In the genomic region with DNA sequence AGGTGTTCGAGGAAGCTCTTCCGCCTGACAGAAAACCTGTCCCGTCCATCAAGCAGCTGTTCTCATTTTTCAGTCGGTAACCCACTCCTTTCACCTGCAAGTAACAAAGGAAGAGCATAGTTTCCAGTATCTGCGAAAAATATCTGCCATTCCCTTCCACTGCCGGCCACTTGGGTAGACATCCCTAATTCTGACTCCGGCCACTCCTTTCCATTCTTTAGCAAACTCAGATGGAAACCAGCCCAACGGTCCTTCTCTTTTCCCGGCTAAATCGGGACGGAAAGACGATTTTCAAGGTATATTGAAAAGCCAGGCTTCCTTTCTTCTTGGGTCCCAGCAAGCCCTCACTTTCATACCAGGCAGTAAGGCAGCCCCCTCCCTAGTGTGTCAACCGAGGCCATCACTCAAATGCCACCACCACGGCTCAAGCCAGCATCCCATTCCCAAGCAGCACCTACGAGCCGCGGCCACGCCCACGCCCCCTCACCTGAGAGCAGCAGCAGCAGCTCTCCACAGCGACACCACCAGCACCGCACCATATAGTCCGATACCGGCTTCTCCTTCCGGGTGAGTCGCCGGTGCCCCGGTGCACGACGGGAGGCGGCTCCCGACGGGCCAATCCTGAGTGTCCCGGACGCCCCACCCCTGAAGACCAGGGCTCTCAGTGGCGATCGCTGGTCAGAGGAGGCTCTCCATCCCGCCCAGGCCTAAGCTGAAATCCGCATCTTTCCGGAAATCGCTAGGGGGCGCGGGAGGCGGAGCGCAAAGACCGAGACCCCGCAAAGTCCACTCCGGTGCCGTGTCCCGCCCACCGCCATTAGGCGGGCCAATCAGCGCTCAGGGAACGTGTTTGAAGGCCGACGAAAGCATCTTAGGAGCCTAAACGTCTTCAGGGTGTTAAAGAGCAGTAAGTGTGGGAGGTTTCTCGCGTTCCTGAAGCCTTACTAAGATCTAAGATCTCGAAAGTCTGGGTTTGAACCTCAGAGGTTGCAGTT, we compare ENCODE assay signal across 8 mouse cellular contexts. TPM values are rescaled to one million over a fixed set of nuclear protein-coding genes. Genes with fewer than 3 reads are reported as not detected.
DNase-seq lines count a peak whose midpoint lies in the region; ATAC-seq and TF ChIP-seq lines count a peak whose summit lies in the region.

A gene (minus strand): TSS at position 592 of the 995 bp plus-strand sequence.

- 3% methylated on average over 59 of the region's 59 CpGs for WGBS in bone marrow, adult 2 months
- WGBS in embryonic facial prominence, embryonic 15.5 days, result 1% methylated on average over 59 of the region's 59 CpGs
- WGBS in limb, embryonic 14.5 days, result 1% methylated on average over 58 of the region's 59 CpGs
- 2% methylated on average over 52 of the region's 59 CpGs for WGBS in midbrain, postnatal 0 days

- peak; percentile 94 for TF ChIP-seq POLR2A in bone marrow, adult 2 months (IDR thresholded peaks at IDR 0.05; ENCODE audit: borderline replicate concordance, control insufficient read depth, low read depth, low read length)
- peak; percentile 72; the same call in 1 of the 2 replicates for TF ChIP-seq POLR2A in limb, embryonic 14.5 days (IDR thresholded peaks at IDR 0.05; ENCODE audit: borderline replicate concordance, extremely low read depth, insufficient read depth, insufficient read length)

- peaks cover 7% of the 10 kb centered on the region; the same call in 1 of the 2 replicates for H3K36me3 ChIP-seq in embryonic facial prominence, embryonic 15.5 days
- H3K36me3 ChIP-seq in limb, embryonic 14.5 days (ENCODE audit: control insufficient read depth, insufficient read depth, low read length), result peaks cover 14% of the 10 kb centered on the region
- H3K36me3 ChIP-seq in midbrain, postnatal 0 days (ENCODE audit: insufficient read depth, low read length), result peaks cover 10% of the 10 kb centered on the region

- H3K4me1 ChIP-seq in bone marrow, adult 2 months (ENCODE audit: control insufficient read depth, insufficient read depth, low read length), result no peaks in the 10 kb centered on the region; the same call in 1 of the 2 replicates
- H3K4me1 ChIP-seq in embryonic facial prominence, embryonic 15.5 days, result peaks cover 11% of the 10 kb centered on the region
- H3K4me1 ChIP-seq in limb, embryonic 14.5 days (ENCODE audit: control insufficient read depth, insufficient read depth, low read length), result peaks cover 6% of the 10 kb centered on the region; the same call in 1 of the 2 replicates
- H3K4me1 ChIP-seq in midbrain, postnatal 0 days (ENCODE audit: insufficient read depth, low read length), result no peaks in the 10 kb centered on the region

- H3K27ac ChIP-seq in bone marrow, adult 2 months (ENCODE audit: control insufficient read depth, insufficient read depth, low read depth, low read length, poor library complexity), result peak within 1 kb of the TSS; percentile 63
- peak within 1 kb of the TSS; percentile 58 for H3K27ac ChIP-seq in embryonic facial prominence, embryonic 15.5 days (replicated peaks)
- peak within 1 kb of the TSS; percentile 27; the same call in 1 of the 2 replicates for H3K27ac ChIP-seq in limb, embryonic 14.5 days (replicated peaks; ENCODE audit: low read depth, low read length)
- H3K27ac ChIP-seq in midbrain, postnatal 0 days (ENCODE audit: low read depth, low read length), result peak within 1 kb of the TSS; percentile 69

- DNase-seq in 416B (ENCODE audit: low read depth), result peak; percentile 99
- DNase-seq in heart, adult 8-10 months (ENCODE audit: low spot score), result peak; percentile 100
- peak; percentile 100 for DNase-seq in kidney, adult 9 months
- peak; percentile 96 for DNase-seq in limb, embryonic 14.5 days (ENCODE audit: low spot score)
- peak; percentile 98 for DNase-seq in midbrain, postnatal 0 days (ENCODE audit: low spot score)
- DNase-seq in spleen, postnatal 14 days (ENCODE audit: low spot score in 2 of 2), result peak; percentile 99

- H3K9me3 ChIP-seq in embryonic facial prominence, embryonic 15.5 days (replicated peaks), result no peaks in the 10 kb centered on the region
- no peaks in the 10 kb centered on the region for H3K9me3 ChIP-seq in limb, embryonic 14.5 days (ENCODE audit: control insufficient read depth, low read length)
- H3K9me3 ChIP-seq in midbrain, postnatal 0 days (ENCODE audit: low read length), result no peaks in the 10 kb centered on the region

- peak within 1 kb of the TSS; percentile 31 for H3K9ac ChIP-seq in embryonic facial prominence, embryonic 15.5 days
- peak within 1 kb of the TSS; percentile 58 for H3K9ac ChIP-seq in limb, embryonic 14.5 days (ENCODE audit: low read depth, low read length, severe bottlenecking)
- peak within 1 kb of the TSS; percentile 63 for H3K9ac ChIP-seq in midbrain, postnatal 0 days (replicated peaks; ENCODE audit: low read length, poor library complexity, severe bottlenecking)

- H3K4me3 ChIP-seq in bone marrow, adult 2 months (replicated peaks; ENCODE audit: control insufficient read depth, low read depth, low read length), result peak within 1 kb of the TSS; percentile 92
- H3K4me3 ChIP-seq in embryonic facial prominence, embryonic 15.5 days (replicated peaks), result peak within 1 kb of the TSS; percentile 60
- H3K4me3 ChIP-seq in limb, embryonic 14.5 days (replicated peaks; ENCODE audit: low read length), result peak within 1 kb of the TSS; percentile 65
- peak within 1 kb of the TSS; percentile 57 for H3K4me3 ChIP-seq in midbrain, postnatal 0 days (ENCODE audit: low read depth, low read length)

- no peaks in the 10 kb centered on the region for H3K27me3 ChIP-seq in embryonic facial prominence, embryonic 15.5 days
- H3K27me3 ChIP-seq in limb, embryonic 14.5 days (ENCODE audit: control insufficient read depth, insufficient read depth, low read length), result no peaks in the 10 kb centered on the region
- no peaks in the 10 kb centered on the region for H3K27me3 ChIP-seq in midbrain, postnatal 0 days (ENCODE audit: insufficient read depth, low read length)

- H3K4me2 ChIP-seq in embryonic facial prominence, embryonic 15.5 days (replicated peaks), result peak within 1 kb of the TSS; percentile 70
- H3K4me2 ChIP-seq in limb, embryonic 14.5 days (replicated peaks; ENCODE audit: low read depth, low read length, severe bottlenecking), result peak within 1 kb of the TSS; percentile 75
- H3K4me2 ChIP-seq in midbrain, postnatal 0 days (ENCODE audit: low read depth, low read length, poor library complexity, severe bottlenecking), result peak within 1 kb of the TSS; percentile 70

- peak; percentile 97 for ATAC-seq in embryonic facial prominence, embryonic 15.5 days (ENCODE audit: insufficient number of reproducible peaks, low FRiP score, low TSS enrichment, low read depth)
- ATAC-seq in limb, embryonic 14.5 days (ENCODE audit: low FRiP score, low read depth), result peak; percentile 98
- ATAC-seq in midbrain, postnatal 0 days (ENCODE audit: low FRiP score), result peak; percentile 96

- TF ChIP-seq CTCF in bone marrow, adult 2 months (IDR thresholded peaks at IDR 0.05; ENCODE audit: control insufficient read depth, insufficient read depth, low read length), result peak; percentile 58; the same call in 1 of the 2 replicates
- TF ChIP-seq CTCF in midbrain, postnatal 0 days (IDR thresholded peaks at IDR 0.05), result peak; percentile 82

RNA-seq across cellular contexts. Expression of the gene that starts here (rescaled TPM):
- 27.5 and 37.0 TPM in 2 replicates for polyA plus RNA-seq in bone marrow, adult 2 months (2011; ENCODE audit: insufficient read depth, insufficient read length, low replicate concordance, missing spikeins)
- polyA plus RNA-seq in embryonic facial prominence, embryonic 15.5 days (2015; fragmentation: Nextera tagmentation; extraction: Ambion mirVana), result 22.4 and 23.8 TPM in 2 replicates
- 10 to 100 TPM; 11.6 to 14.5 (median 12.9) TPM for total RNA-seq in heart, adult 8-10 months (2022)
- 28.3 and 28.7 TPM in 2 replicates for polyA plus RNA-seq in limb, embryonic 14.5 days (2012; rRNA removed)
- polyA plus RNA-seq in limb, embryonic 14.5 days (2014; fragmentation: Nextera tagmentation; extraction: Ambion mirVana), result 11.9 and 13.3 TPM in 2 replicates
- 61.6 and 61.9 TPM in 2 replicates for total RNA-seq in midbrain, postnatal 0 days (2014; rRNA removed)
- polyA plus RNA-seq in midbrain, postnatal 0 days (2015; fragmentation: Nextera tagmentation; extraction: Ambion mirVana), result 36.6 and 38.9 TPM in 2 replicates

Comparison
In these comparisons a context has a peak if more than half of its experiments do, and no peak if none do; other contexts are left out.
1. Peak in every context shown above with its lines: DNase-seq, ATAC-seq, H3K4me3 ChIP-seq and H3K27ac ChIP-seq.